Comparison of ENCODE assay signal across 21 mouse cellular contexts in the genomic region with DNA sequence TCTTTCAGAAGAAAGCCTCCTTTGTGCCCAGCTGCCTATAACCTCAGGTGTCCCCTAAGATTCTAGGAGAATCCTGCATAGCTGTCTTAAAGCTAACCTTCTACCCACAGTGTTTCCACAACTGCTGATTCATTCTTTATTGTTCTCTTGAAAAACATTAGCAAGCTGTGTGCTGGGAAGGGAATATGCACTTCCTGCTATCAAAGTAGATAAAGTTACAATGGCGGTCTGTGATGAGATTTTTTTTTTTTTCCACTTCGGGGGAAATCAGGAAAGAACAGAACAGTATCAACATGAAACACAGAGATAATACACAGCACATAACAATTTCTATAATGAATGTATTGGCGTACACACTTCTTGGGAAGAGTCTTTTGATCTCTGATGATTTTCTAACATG. TPM values are rescaled to one million over a fixed set of nuclear protein-coding genes. Genes with fewer than 3 reads are reported as not detected.
"Had no signal": no experiment of that assay in that cellular context is flagged by ENCODE, and none has a peak within 500 bp of the region (broad histone marks: within the 10 kb centered on the region; RNA-seq: fewer than 3 reads in every experiment).

No protein-coding gene starts in this region.

- H3K27ac ChIP-seq: left cerebral cortex, adult 2 months; limb, embryonic 10.5 days; midbrain, embryonic 10.5 days; neural tube, embryonic 15.5 days had no signal

- H3K36me3 ChIP-seq: limb, embryonic 10.5 days; midbrain, embryonic 10.5 days; neural tube, embryonic 15.5 days had no signal

- DNase-seq: kidney, postnatal 14 days; lung, embryonic 14.5 days; lung, postnatal 10 days; lung, postnatal 4 days; midbrain, embryonic 14.5 days; right cerebral cortex, adult 18-20 months; right cerebral cortex, postnatal 25 days; thymus, postnatal 4 days had no signal

- H3K4me2 ChIP-seq: liver, embryonic 11.5 days; lung, embryonic 14.5 days; neural tube, embryonic 15.5 days had no signal

- H3K9ac ChIP-seq: lung, embryonic 14.5 days; neural tube, embryonic 15.5 days had no signal

- H3K4me3 ChIP-seq: left cerebral cortex, adult 2 months; limb, embryonic 10.5 days; midbrain, embryonic 10.5 days; myocyte; neural tube, embryonic 15.5 days had no signal

- H3K9me3 ChIP-seq: limb, embryonic 10.5 days; midbrain, embryonic 10.5 days; neural tube, embryonic 15.5 days had no signal

RNA-seq across cellular contexts. Expression of a gene that starts 37.3 kb away (rescaled TPM):
- total RNA-seq: layer of hippocampus, postnatal 25 days; left cerebral cortex, adult 2 months; left cerebral cortex, postnatal 14 days; megakaryocyte, adult 5-6 weeks had no signal
- polyA plus RNA-seq: large intestine, adult 2 months; limb, embryonic 10.5 days; limb, embryonic 14.5 days; liver, embryonic 16.5 days; lung, embryonic 14.5 days; midbrain, embryonic 10.5 days; midbrain, embryonic 14.5 days; myocyte; neural tube, embryonic 11.5 days; neural tube, embryonic 15.5 days had no signal
